Mouse (Mus musculus): Measurements from ENCODE around the gene Cym. TPM values are rescaled to one million over a fixed set of nuclear protein-coding genes. Genes with fewer than 3 reads are reported as not detected.

The Cym gene
- polyA plus RNA-seq (2012; rRNA removed) = not detected in 2 replicates

GRCm38 (mm10) chr3:107221608-107222007 is at the start of gene Cym:
Gene Cym (minus strand): TSS chr3:107221732.

DNA sequence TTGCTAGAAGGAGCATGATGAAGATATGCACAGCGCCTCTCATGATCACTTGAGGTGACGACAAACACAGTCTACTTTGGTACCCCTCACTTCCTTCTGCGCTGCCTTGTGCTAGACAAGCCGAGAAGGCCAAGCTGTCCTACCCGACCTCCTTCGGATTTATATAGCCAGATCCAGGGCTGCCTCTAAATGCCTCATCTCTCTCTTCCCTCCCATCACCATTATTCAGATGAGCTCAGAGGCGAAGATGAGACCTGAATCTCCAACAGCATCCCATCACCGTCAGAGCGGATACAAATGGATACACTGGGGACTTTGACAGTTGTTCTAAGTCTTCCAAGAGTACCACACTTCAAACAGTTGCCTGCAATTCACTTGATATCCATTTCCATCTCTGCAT is 18.1 kb upstream of the Cym start, which contains the start of gene Prok1:
TSS of gene Prok1 (minus strand) at position 101 of the 400 bp plus-strand sequence.

GRCm38 (mm10) chr3:107230527-107230926 is 9.0 kb upstream of the Cym start, which contains the start of gene A630076J17Rik:
Gene A630076J17Rik (plus strand): TSS chr3:107230614.

GRCm38 (mm10) chr3:107182756-107183155 is 38.8 kb downstream of the Cym start, which contains the start of gene Kcna10:
Gene Kcna10 (plus strand): TSS chr3:107183056.

Other genes starting within 250 kb of the Cym start
- gene Kcna3, start 185.6 kb downstream of the Cym start, polyA plus RNA-seq (2012; rRNA removed) = 1.7 and 1.8 TPM in 2 replicates
- gene Kcna2, start 120.6 kb downstream of the Cym start, polyA plus RNA-seq (2012; rRNA removed) = 0.88 and 1.1 TPM in 2 replicates
- gene Kcna10, start 38.7 kb downstream of the Cym start, polyA plus RNA-seq (2012; rRNA removed) = not detected in 2 replicates
- not detected in 2 replicates for gene A630076J17Rik, start 8.9 kb upstream of the Cym start, polyA plus RNA-seq (2012; rRNA removed)
- 0.23 TPM in 1 of 2 replicates, not detected in the other for gene Prok1, start 18.0 kb upstream of the Cym start, polyA plus RNA-seq (2012; rRNA removed)
- gene Lamtor5, start 57.1 kb upstream of the Cym start, polyA plus RNA-seq (2012; rRNA removed) = 73.7 and 86.9 TPM in 2 replicates
- not detected in 2 replicates for gene Slc16a4, start 69.5 kb upstream of the Cym start, polyA plus RNA-seq (2012; rRNA removed)
- 4.8 and 5.4 TPM in 2 replicates for gene Rbm15, start 111.9 kb upstream of the Cym start, polyA plus RNA-seq (2012; rRNA removed)
- 0.65 and 1.1 TPM in 2 replicates for gene Kcnc4, start 237.8 kb upstream of the Cym start, polyA plus RNA-seq (2012; rRNA removed)